Mouse (Mus musculus) layer of hippocampus, postnatal 25 days (tissue): Measurements from ENCODE around the gene Serpinb5. TPM values are rescaled to one million over a fixed set of nuclear protein-coding genes. Genes with fewer than 3 reads are reported as not detected.

ENCODE experiments used
- total RNA-seq, 2 experiments: library from RNA; stranded (reverse); gene quantifications; 2 replicates each; pipeline ENCODE4 v1.2.3; 2021

Serpinb5 gene
- total RNA-seq, 2 experiments from 2014 or later = not detected

Other genes with a start within 250 kb of the Serpinb5 start
- gene Bcl2, start 146.9 kb upstream of the Serpinb5 start, total RNA-seq = 1 to 10 TPM; 8.3 to 9.0 TPM
- gene Kdsr, start 101.4 kb upstream of the Serpinb5 start, total RNA-seq = 10 to 100 TPM; 24.9 to 25.7 TPM
- 10 to 100 TPM; 47.9 to 54.1 TPM for gene Vps4b, start 64.4 kb upstream of the Serpinb5 start, total RNA-seq
- under 1 TPM in 1 of 2 experiments, not detected in 1; 0.21 TPM for gene Serpinb12, start 73.3 kb downstream of the Serpinb5 start, total RNA-seq
- not detected for gene Serpinb13, start 119.8 kb downstream of the Serpinb5 start, total RNA-seq
- not detected for gene Serpinb3a, start 191.1 kb downstream of the Serpinb5 start, total RNA-seq
- not detected for gene Serpinb3d, start 222.3 kb downstream of the Serpinb5 start, total RNA-seq